Mouse (Mus musculus): ENCODE measurements around the gene Tbx4.

DNA sequence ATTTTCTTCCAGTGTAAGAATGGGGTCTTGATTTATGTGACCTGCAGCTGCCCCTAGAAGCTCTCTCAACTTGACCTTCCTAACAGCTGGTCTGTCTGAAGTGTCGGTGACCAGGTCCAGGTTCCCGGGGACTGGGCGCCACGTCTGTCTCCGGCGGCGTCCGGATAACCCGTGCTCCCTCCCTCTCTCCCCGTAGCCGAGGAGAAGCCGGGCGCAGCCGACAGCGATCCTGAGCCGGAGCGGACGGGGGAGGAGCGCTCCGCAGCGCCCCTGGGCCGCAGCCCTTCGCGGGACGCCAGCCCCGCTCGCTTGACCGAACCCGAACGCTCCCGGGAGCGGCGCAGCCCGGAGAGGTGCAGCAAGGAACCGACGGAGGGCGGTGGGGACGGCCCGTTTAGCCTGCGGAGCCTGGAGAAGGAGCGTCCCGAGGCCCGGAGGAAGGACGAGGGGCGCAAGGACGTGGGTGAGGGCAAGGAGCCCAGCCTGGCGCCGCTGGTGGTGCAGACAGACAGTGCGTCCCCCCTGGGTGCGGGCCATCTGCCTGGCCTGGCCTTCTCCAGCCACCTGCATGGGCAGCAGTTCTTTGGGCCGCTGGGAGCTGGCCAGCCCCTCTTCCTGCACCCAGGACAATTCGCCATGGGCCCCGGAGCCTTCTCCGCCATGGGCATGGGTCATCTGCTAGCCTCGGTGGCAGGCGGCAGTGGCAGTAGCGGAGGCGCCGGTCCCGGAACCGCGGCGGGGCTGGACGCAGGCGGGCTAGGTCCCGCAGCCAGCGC, 48.4 kb upstream of the Tbx4 start:
- TF ChIP-seq CTCF (IDR thresholded peaks at IDR 0.05; ENCODE audit: extremely low read depth, insufficient read depth, low read length) (no peak), POLR2A (IDR thresholded peaks at IDR 0.05; ENCODE audit: extremely low read depth, insufficient read depth, low read length) (no peak)
